Mouse (Mus musculus) mesoderm, embryonic 11.5 days (tissue): ENCODE measurements around the gene Dnah2.
"Not testable (repeated sequence)": the region's sequence is repeated elsewhere in the genome, so short reads cannot be mapped to it uniquely, and the experiment has no call there.

Experiments used
- DNase-seq: peaks from one replicate; pipeline ENCODE4 v3.0.0-alpha.2; 2012; ENCODE audit warnings: low read depth, low spot score

Dnah2 gene

GRCm38 (mm10) chr11:69394591-69395167 lies 154.2 kb downstream of the Dnah2 start:
- DNase-seq = not testable (repeated sequence)

DNA sequence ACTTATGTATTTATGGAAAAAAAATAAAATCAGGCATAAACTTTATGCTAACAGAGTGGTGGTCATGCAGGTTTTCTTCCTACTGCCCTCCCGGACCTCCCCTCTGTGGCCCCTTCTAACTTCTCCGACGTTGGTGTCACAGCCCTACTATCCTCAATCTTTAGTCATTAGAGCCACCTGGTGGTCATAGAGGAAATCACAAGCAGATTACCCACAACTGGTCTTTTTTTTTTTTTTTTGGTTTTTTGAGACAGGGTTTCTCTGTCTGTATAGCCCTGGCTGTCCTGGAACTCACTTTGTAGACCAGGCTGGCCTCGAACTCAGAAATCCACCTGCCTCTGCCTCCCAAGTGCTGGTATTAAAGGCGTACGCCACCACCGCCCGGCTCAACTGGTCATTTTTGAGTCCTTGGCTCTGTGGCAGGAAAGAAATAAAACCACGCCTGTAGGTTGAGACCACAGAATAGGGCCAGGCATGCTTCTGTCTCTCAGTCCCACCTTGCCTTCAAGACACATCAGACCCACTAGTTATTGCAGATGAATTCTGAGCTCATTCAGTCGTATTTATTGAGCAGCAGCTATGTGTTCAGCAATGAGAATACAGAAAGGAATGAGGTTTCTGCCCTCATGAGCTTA lies 158.4 kb downstream of the Dnah2 start:
- DNase-seq = peak; percentile 85

DNA sequence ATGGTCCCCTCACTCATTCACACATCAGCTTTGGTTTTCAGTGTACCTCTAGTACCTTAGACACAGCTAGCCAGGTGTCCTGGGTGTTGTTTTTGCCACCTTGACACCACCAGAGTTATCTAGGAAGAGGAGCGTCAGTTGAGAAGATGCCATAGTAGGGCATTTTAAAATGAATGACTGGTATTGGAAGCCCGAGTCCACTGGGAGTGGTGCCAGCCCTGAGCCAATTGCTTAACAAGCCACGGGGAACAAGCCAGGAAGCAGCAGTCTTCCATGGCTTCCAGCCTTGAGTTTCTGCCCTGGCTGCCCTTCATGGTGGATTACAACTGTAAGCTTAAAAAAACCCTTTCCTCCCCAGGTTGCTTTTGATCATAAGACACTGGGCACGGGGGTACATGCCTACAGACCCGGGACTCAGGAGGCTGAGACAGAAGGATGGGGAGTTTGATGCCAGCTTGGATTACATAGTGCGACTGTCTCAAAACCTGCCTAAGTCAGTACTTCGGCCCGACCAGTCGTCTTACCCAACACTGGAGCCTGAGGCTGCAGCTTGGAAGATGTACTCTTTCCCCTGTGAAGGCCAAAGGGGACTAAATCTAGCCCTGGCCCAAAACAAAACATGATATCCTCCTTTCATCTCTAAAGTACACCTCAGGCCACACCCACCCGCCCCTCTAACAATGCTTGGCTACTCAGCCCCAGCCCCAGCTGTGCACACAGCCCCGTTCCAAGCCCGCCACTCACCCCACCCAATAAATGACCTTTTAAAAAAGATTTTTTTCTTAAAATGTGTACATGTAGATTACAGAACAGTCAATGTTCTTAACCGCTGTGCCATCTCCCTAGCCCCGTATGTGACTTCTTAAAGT lies 159.1 kb downstream of the Dnah2 start:
- DNase-seq = no peak

- DNase-seq = no peak
Observed at GRCm38 (mm10) chr11:69388680-69389079, 160.2 kb downstream of the Dnah2 start.

DNA sequence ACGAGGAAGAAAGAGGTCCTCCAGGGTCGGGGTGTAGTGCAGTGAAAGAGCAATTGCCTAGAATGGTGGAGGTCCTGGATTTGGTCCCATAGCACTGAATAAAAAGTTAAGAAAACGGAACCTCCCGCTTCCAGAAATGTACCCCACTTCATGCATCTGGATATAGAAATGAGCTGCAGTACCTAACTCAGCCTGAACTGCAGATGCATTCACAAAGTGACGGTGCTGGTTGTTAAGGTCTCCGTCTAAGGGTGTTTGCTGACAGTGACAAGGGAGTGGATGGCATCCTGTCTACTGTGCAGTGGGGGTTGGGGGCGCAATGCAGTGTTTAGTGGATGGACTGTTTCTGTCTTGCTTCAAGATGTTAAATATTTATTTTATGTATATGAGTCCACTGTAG lies 162.2 kb downstream of the Dnah2 start:
- DNase-seq = no peak

DNA sequence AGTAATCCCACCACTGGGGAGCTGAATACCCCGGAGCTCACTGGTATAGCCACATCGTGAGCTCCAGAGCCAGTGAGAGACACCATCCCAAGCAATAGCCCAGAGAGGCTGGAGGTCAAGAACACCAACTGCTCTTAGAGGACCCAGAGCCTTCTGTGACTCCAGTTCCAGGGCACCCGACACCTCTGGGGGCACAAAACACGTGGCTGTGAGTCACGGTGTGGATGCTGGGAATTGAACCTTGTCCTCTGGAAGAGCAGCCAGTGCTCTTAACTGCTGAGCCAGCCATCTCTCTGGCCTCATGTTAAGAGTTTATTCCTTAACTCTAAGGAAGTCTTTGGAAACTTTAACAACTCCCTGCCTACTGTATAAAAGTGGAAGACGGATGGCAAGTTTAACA lies 163.9 kb downstream of the Dnah2 start:
- no peak for DNase-seq

GRCm38 (mm10) chr11:69382478-69383105 lies 166.3 kb downstream of the Dnah2 start:
- DNase-seq = no peak

DNA sequence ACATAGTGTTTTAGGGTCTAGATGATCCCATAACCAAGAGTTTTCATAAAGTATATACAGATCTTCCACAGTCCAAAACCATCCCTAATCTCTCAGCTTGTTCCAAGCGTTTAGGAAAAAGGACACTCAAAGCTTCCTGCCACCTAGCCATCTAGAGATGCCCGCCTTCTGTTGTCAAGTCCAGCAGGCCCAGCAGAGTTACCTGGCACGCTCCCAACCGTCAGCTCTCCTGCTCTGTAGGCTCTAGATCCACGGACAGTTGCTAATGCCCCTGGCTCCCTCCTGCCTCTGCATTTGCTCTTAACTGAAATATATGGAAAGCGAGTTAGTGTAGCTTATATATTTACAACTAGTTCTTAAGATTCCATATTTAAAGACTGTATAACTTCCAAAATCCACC lies 167.6 kb downstream of the Dnah2 start:
- DNase-seq = no peak

DNA sequence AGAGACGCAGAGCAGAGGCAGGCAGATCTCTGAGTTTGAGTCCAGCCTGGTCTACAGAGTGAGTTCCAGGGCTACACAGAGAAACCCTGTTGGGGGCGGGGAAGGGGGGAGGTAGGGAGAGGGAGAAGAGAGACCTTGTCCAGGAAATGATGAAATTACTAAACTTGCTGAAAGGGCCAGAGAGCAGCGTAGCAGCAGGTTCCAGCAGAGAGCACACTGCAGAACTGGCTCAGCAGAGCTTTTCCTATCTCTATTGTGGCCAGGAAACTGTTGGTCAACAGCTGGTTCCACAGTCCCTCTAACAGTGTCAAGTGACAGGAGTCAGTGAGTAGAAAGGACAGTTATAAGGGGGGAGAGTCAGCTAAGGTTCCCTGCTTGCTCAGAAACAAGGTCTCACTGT lies 169.3 kb downstream of the Dnah2 start:
- no peak for DNase-seq

DNA sequence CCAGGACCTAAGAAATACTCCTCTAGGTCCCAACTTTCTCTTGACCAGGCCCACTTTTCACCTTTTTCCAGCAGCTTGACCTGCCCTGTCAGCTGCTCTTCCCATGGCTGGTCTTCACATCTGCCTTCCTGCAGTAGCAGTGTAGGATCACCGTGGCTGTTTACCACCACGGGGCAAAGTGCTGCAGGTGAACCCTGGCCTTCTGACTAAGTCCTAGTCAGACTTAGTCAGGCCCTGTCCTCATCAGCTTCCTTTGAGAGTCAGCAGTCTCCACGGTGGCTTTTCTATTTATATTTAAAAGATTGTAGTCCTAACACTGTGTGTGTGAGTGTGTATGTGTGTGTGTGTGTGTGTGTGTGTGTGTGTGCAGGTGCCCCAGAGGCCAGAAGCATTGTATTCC lies 171.1 kb downstream of the Dnah2 start:
- no peak for DNase-seq

DNA sequence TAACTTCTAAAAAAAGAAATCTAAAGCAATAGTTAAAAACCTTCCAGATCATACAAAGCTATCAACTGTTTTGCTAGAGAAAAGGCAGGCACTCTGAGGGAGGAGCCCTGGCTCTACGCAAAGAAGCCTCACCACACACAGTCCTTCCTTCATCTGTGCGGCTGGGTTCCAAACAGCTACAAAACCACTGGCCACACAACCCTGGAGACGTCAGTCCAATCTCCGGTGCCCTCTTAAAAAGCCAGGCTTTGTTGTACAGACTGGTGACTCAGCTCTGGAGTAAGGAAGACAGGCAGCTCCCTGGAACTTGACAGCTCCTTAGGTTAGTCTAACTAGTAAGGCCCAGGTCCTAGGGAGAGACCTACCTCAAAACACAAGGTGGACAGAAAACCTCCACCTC lies 173.3 kb downstream of the Dnah2 start:
- DNase-seq = no peak

DNA sequence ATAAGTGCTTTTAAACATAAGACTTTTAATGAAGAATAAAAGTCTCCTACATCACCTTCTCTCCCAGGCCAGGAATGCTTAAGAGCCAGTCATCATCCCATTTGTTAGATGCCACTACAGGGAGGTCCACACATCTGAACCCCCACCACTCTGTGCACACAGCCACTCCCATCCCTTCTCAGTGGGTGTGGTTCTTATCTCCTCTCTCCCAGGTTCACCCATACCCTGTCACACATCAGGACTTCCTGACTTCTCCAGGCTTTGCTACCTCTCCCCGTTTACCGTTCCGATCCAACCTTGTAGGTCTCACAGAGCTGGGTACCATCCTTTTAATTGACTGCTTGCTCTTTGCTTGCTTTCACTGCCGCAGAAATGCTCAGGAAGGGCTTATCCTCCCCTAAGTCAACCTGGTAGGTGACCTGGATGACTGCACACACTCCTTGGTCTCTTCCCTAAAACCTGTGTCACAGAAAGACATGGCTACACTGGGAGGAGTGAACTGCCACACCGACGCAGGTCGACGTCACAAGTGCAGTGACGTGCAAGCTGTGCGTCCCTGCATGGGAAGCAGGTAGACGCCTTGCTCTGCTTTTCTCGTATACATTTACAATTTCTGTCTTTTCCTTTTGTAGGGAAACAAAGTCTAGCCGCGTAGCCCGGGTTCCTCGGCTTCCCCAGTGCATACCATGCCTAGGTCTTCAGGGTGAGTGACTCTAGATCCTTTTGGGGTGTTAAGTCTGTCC lies 175.5 kb downstream of the Dnah2 start:
- DNase-seq = no peak

DNA sequence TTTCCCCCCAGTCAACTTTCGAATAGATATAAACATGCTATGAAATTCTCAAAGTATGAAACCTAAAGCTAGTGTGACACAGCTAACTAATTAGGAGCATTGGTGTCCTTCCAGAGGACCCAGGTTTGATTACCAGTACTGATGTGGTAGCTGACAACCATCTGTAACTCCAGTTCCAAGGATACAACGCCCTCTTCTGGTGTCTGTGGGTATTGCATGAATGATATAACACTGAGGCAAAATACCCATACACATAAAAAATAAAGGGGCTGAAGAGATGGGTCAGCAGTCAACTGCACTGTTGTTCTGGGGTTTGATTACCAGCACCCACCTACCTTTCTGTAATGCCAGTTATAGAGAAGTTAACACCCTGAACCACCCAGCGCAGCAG lies 176.1 kb downstream of the Dnah2 start:
- DNase-seq = no peak

GRCm38 (mm10) chr11:69372056-69372779 lies 176.7 kb downstream of the Dnah2 start:
- DNase-seq = no peak

- DNase-seq = no peak
Observed at GRCm38 (mm10) chr11:69371601-69372000, 177.3 kb downstream of the Dnah2 start.

GRCm38 (mm10) chr11:69370817-69371215 lies 178.1 kb downstream of the Dnah2 start:
- no peak for DNase-seq
